Comparison of ENCODE assay signal across 8 mouse cellular contexts in genomic region chr2:4717081-4717768, GRCm38 (mm10). TPM values are rescaled to one million over a fixed set of nuclear protein-coding genes. Genes with fewer than 3 reads are reported as not detected.
DNase-seq lines count a peak whose midpoint lies in the region; ATAC-seq and TF ChIP-seq lines count a peak whose summit lies in the region.

No protein-coding gene starts in this region.

- in situ Hi-C loops in ES-E14 (cut with MboI; ENCODE audit: low sequenced_read_pairs in 2 of 2, unreplicated experiment in 2 of 2), result no loop called here

- H3K27ac ChIP-seq in ES-E14 (ENCODE audit: insufficient read depth, low read depth, low read length, poor library complexity, severe bottlenecking), result no peak overlapping the region
- no peak overlapping the region for H3K27ac ChIP-seq in embryonic facial prominence, embryonic 12.5 days
- no peak overlapping the region for H3K27ac ChIP-seq in heart, embryonic 14.5 days (replicated peaks in 1 of 2; ENCODE audit: control insufficient read depth in 1 of 2, insufficient read depth in 1 of 2, low read depth in 2 of 2, low read length in 2 of 2)
- H3K27ac ChIP-seq in kidney, postnatal 0 days, result peak overlapping the region; percentile 84
- H3K27ac ChIP-seq in midbrain, embryonic 10.5 days (replicated peaks), result peak overlapping the region; percentile 89

- DNase-seq in ES-E14 (ENCODE audit: low read depth, low spot score) (no peak), ZHBTc4 (ENCODE audit: low read depth, low spot score) (peak; percentile 61)
- peak; percentile 35 for DNase-seq in kidney, postnatal 0 days (ENCODE audit: low spot score)
- peak; percentile 60 for DNase-seq in midbrain, embryonic 10.5 days (ENCODE audit: low spot score)
- DNase-seq in thymus, postnatal 25 days, result peak; percentile 2
- DNase-seq in layer of hippocampus, adult 8-10 months (ENCODE audit: low spot score in 2 of 2), result no peak

- WGBS in embryonic facial prominence, embryonic 12.5 days, result 2% methylated on average over 41 of the region's 49 CpGs
- WGBS in heart, embryonic 14.5 days, result 4% methylated on average over 34 of the region's 49 CpGs
- WGBS in kidney, postnatal 0 days, result 4% methylated on average over 34 of the region's 49 CpGs
- WGBS in midbrain, embryonic 10.5 days, result 6% methylated on average over 47 of the region's 49 CpGs

- peak overlapping the region; percentile 87 for H3K9ac ChIP-seq in ES-E14 (ENCODE audit: insufficient read depth, low read depth, low read length, poor library complexity, severe bottlenecking)
- peak overlapping the region; percentile 63 for H3K9ac ChIP-seq in embryonic facial prominence, embryonic 12.5 days
- peak overlapping the region; percentile 84 for H3K9ac ChIP-seq in heart, embryonic 14.5 days (ENCODE audit: low read length)
- H3K9ac ChIP-seq in kidney, postnatal 0 days (ENCODE audit: low read depth, low read length), result peak overlapping the region; percentile 85

- no peak for TF ChIP-seq CTCF in kidney, postnatal 0 days (IDR thresholded peaks at IDR 0.05; ENCODE audit: low read depth)

- H3K27me3 ChIP-seq in embryonic facial prominence, embryonic 12.5 days, result peaks cover 34% of the 10 kb centered on the region
- H3K27me3 ChIP-seq in heart, embryonic 14.5 days (ENCODE audit: control insufficient read depth, insufficient read depth, low read length), result peaks cover 17% of the 10 kb centered on the region
- no peaks in the 10 kb centered on the region for H3K27me3 ChIP-seq in kidney, postnatal 0 days (ENCODE audit: insufficient read depth, low read length)
- peaks cover 35% of the 10 kb centered on the region for H3K27me3 ChIP-seq in midbrain, embryonic 10.5 days (ENCODE audit: low read depth, poor library complexity, severe bottlenecking)

- peak; percentile 78 for ATAC-seq in embryonic facial prominence, embryonic 12.5 days (ENCODE audit: insufficient number of reproducible peaks, insufficient read depth, low FRiP score, low TSS enrichment)
- ATAC-seq in heart, embryonic 14.5 days (ENCODE audit: insufficient number of reproducible peaks, insufficient read depth, low FRiP score, low read depth), result no peak; the same call in 1 of the 2 replicates
- ATAC-seq in kidney, postnatal 0 days (replicated peaks; ENCODE audit: low FRiP score, low read depth), result peak; percentile 87

- peak overlapping the region; percentile 81 to 93 for H3K4me3 ChIP-seq in ES-E14 (ENCODE audit: insufficient read depth in 1 of 2, low read depth in 1 of 2, low read length in 2 of 2, poor library complexity in 1 of 2, severe bottlenecking in 1 of 2)
- H3K4me3 ChIP-seq in embryonic facial prominence, embryonic 12.5 days, result peak overlapping the region; percentile 76
- H3K4me3 ChIP-seq in heart, embryonic 14.5 days (ENCODE audit: control insufficient read depth in 1 of 2, insufficient read depth in 1 of 2, low read depth in 1 of 2, low read length in 2 of 2), result peak overlapping the region; percentile 84 to 96
- peak overlapping the region; percentile 80 for H3K4me3 ChIP-seq in kidney, postnatal 0 days (replicated peaks; ENCODE audit: low read depth, low read length)
- H3K4me3 ChIP-seq in midbrain, embryonic 10.5 days, result peak overlapping the region; percentile 82

- H3K4me1 ChIP-seq in ES-E14 (ENCODE audit: control insufficient read depth in 2 of 2, insufficient read depth in 2 of 2, low read length in 2 of 2, poor library complexity in 1 of 2), result peaks cover 0 to 4% of the 10 kb centered on the region in 2 experiments; a peak in 2 of 4 replicates
- H3K4me1 ChIP-seq in embryonic facial prominence, embryonic 12.5 days, result no peaks in the 10 kb centered on the region
- H3K4me1 ChIP-seq in heart, embryonic 14.5 days (ENCODE audit: control insufficient read depth in 2 of 2, insufficient read depth in 2 of 2, low read length in 2 of 2), result no peaks in the 10 kb centered on the region
- H3K4me1 ChIP-seq in kidney, postnatal 0 days (replicated peaks; ENCODE audit: insufficient read depth, low read length), result 0 out of 2 replicates have a peak, but pooled peaks cover 2% of the 10 kb centered on the region
- H3K4me1 ChIP-seq in midbrain, embryonic 10.5 days, result peaks cover 21% of the 10 kb centered on the region

- no peaks in the 10 kb centered on the region for H3K9me3 ChIP-seq in ES-E14 (ENCODE audit: control insufficient read depth, insufficient read depth, low read depth, low read length)
- H3K9me3 ChIP-seq in embryonic facial prominence, embryonic 12.5 days, result no peaks in the 10 kb centered on the region
- H3K9me3 ChIP-seq in heart, embryonic 14.5 days (ENCODE audit: control insufficient read depth, low read length), result no peaks in the 10 kb centered on the region
- H3K9me3 ChIP-seq in kidney, postnatal 0 days (replicated peaks; ENCODE audit: low read length), result no peaks in the 10 kb centered on the region
- H3K9me3 ChIP-seq in midbrain, embryonic 10.5 days (replicated peaks), result no peaks in the 10 kb centered on the region

- H3K4me2 ChIP-seq in embryonic facial prominence, embryonic 12.5 days (replicated peaks), result peak overlapping the region; percentile 80
- peak overlapping the region; percentile 80 for H3K4me2 ChIP-seq in heart, embryonic 14.5 days (ENCODE audit: low read length)
- H3K4me2 ChIP-seq in kidney, postnatal 0 days (ENCODE audit: low read length), result peak overlapping the region; percentile 81

- H3K36me3 ChIP-seq in ES-E14 (ENCODE audit: control insufficient read depth, insufficient read depth, low read length, poor library complexity, severe bottlenecking), result no peaks in the 10 kb centered on the region
- H3K36me3 ChIP-seq in embryonic facial prominence, embryonic 12.5 days, result no peaks in the 10 kb centered on the region
- no peaks in the 10 kb centered on the region for H3K36me3 ChIP-seq in heart, embryonic 14.5 days (ENCODE audit: control insufficient read depth, insufficient read depth, low read length)
- H3K36me3 ChIP-seq in kidney, postnatal 0 days (ENCODE audit: insufficient read depth, low read length), result no peaks in the 10 kb centered on the region
- no peaks in the 10 kb centered on the region for H3K36me3 ChIP-seq in midbrain, embryonic 10.5 days

TF ChIP-seq in ES-E14, 5 proteins besides CTCF, POLR2A, EP300 and RAD21:
- TF ChIP-seq MAFK (IDR thresholded peaks at IDR 0.05; ENCODE audit: insufficient read depth, low read depth, low read length) (no peak), CHD2 (IDR thresholded peaks at IDR 0.05; ENCODE audit: low read depth, low read length) (no peak), ZC3H11A (IDR thresholded peaks at IDR 0.05; ENCODE audit: borderline replicate concordance, low read depth, low read length) (no peak), HCFC1 (IDR thresholded peaks at IDR 0.05; ENCODE audit: borderline replicate concordance, insufficient read depth, low read length) (no peak), ZNF384 (IDR thresholded peaks at IDR 0.05; ENCODE audit: low read depth, low read length) (no peak)
TF ChIP-seq in ES-E14: peak in this region for 0.

RNA-seq across cellular contexts. Expression of gene Bend7, which starts 0.4 kb away (rescaled TPM):
- 1.2 and 2.0 TPM in 2 replicates for total RNA-seq in ES-E14 (2012; rRNA removed)
- polyA plus RNA-seq in embryonic facial prominence, embryonic 12.5 days (2016; fragmentation: Nextera tagmentation; extraction: Ambion mirVana), result 2.3 TPM in 2 replicates
- 2.6 and 2.9 TPM in 2 replicates for polyA plus RNA-seq in heart, embryonic 14.5 days (2014; fragmentation: Nextera tagmentation; extraction: Ambion mirVana)
- polyA plus RNA-seq in kidney, postnatal 0 days (2015; fragmentation: Nextera tagmentation; extraction: Ambion mirVana), result 8.7 TPM in 2 replicates
- 3.9 and 4.3 TPM in 2 replicates for polyA plus RNA-seq in midbrain, embryonic 10.5 days (2016; fragmentation: Nextera tagmentation; extraction: Ambion mirVana)
- total RNA-seq in layer of hippocampus, adult 8-10 months (2022), result 1 to 10 TPM; 1.6 to 2.2 (median 1.9) TPM

Comparison
In these comparisons a context has a peak if more than half of its experiments do, and no peak if none do; other contexts are left out.
1. DNase-seq: peak in ZHBTc4 (single experiment), kidney, postnatal 0 days (single experiment), midbrain, embryonic 10.5 days (single experiment) and thymus, postnatal 25 days (single experiment); none in ES-E14 (single experiment) and layer of hippocampus, adult 8-10 months (0 of 2).
2. H3K27ac ChIP-seq: peak in kidney, postnatal 0 days (single experiment) and midbrain, embryonic 10.5 days (single experiment); none in ES-E14 (single experiment), embryonic facial prominence, embryonic 12.5 days (single experiment) and heart, embryonic 14.5 days (0 of 2).
3. Peak in every context shown above with its lines, with median percentiles within 50 percentile points of each other: H3K4me3 ChIP-seq, H3K9ac ChIP-seq and H3K4me2 ChIP-seq.